Mouse (Mus musculus) mouse embryonic stem cell (cell line): ENCODE measurements around the gene Igf1r.

Experiments
- in situ Hi-C, 2 experiments: fragments of 300-500 bp; cut with MboI; formaldehyde crosslinking; loops; 1 replicate in 1 of 2; 3 replicates in 1 of 2; pipeline ENCODE4 v1.14.3; 2019 to 2020; ENCODE audit warnings: low sequenced_read_pairs in 2 of 2, low pct_unique_long_range_greater_than_20kb in 1 of 2, mixed read lengths in 1 of 2; ENCODE audit not compliant: unreplicated experiment in 1 of 2

Gene Igf1r

GRCm38 (mm10) chr7:68224006-68224405 lies 271.4 kb downstream of the Igf1r start:
- in situ Hi-C loops: no loop called here

- in situ Hi-C loops: no loop called here
Measured at GRCm38 (mm10) chr7:68225427-68226054, 272.9 kb downstream of the Igf1r start.

- in situ Hi-C loops: no loop called here
Measured at GRCm38 (mm10) chr7:68227021-68227420, 274.4 kb downstream of the Igf1r start.

- in situ Hi-C loops: no loop called here
Measured at GRCm38 (mm10) chr7:68227621-68228020, 275.0 kb downstream of the Igf1r start.

- in situ Hi-C loops: no loop called here
Measured at GRCm38 (mm10) chr7:68228491-68228890, 275.9 kb downstream of the Igf1r start.

GRCm38 (mm10) chr7:68230831-68231230 lies 278.2 kb downstream of the Igf1r start:
- in situ Hi-C loops: no loop called here

GRCm38 (mm10) chr7:68232521-68232920 lies 279.9 kb downstream of the Igf1r start:
- in situ Hi-C loops: no loop called here

- in situ Hi-C loops: no loop called here
Measured at GRCm38 (mm10) chr7:68233619-68234223, 281.1 kb downstream of the Igf1r start.

GRCm38 (mm10) chr7:68236817-68237216 lies 284.2 kb downstream of the Igf1r start:
- in situ Hi-C loops: no loop called here

GRCm38 (mm10) chr7:68239220-68239827 lies 286.7 kb downstream of the Igf1r start:
- in situ Hi-C loops: no loop called here

- in situ Hi-C loops: no loop called here
Measured at GRCm38 (mm10) chr7:68241205-68241604, 288.6 kb downstream of the Igf1r start.

- in situ Hi-C loops: no loop called here
Measured at GRCm38 (mm10) chr7:68245681-68246080, 293.1 kb downstream of the Igf1r start.

- in situ Hi-C loops: no loop called here
Measured at GRCm38 (mm10) chr7:68246249-68246648, 293.6 kb downstream of the Igf1r start.

GRCm38 (mm10) chr7:68250411-68250810 lies 297.8 kb downstream of the Igf1r start:
- in situ Hi-C loops: no loop called here

GRCm38 (mm10) chr7:68250902-68251301 lies 298.3 kb downstream of the Igf1r start:
- in situ Hi-C loops: no loop called here

- in situ Hi-C loops: no loop called here
Measured at GRCm38 (mm10) chr7:68257767-68258166, 305.1 kb downstream of the Igf1r start.

GRCm38 (mm10) chr7:68258326-68259150 lies 305.9 kb downstream of the Igf1r start:
- in situ Hi-C loops: no loop called here

GRCm38 (mm10) chr7:68259523-68260081 lies 307.0 kb downstream of the Igf1r start:
- in situ Hi-C loops: no loop called here
